Mouse (Mus musculus) MEL (cell line): ENCODE measurements around the gene Cdpf1. TPM values are rescaled to one million over a fixed set of nuclear protein-coding genes. Genes with fewer than 3 reads are reported as not detected.

Experiments
- DNase-seq: peaks from one replicate; pipeline ENCODE4 v3.0.0; 2011; ENCODE audit warnings: low read depth, low spot score
- H3K27ac ChIP-seq: 2 replicates; pipeline ENCODE4 v1.5.1; 2012; ENCODE audit warnings: low read depth, mild to moderate bottlenecking, control low read depth, low read length, moderate library complexity; ENCODE audit not compliant: control insufficient read depth
- H3K27me3 ChIP-seq, 2 experiments: fragments of 150-350 bp in 1 of 2; sonication (generic) in 1 of 2; 2 replicates each; pipeline ENCODE4 v1.6.1; 2012; ENCODE audit warnings: low read length in 2 of 2, mild to moderate bottlenecking in 2 of 2, improper control_type of control experiment in 1 of 2, moderate library complexity in 1 of 2; ENCODE audit not compliant: insufficient read depth in 2 of 2, control insufficient read depth in 1 of 2
- H3K36me3 ChIP-seq, 2 experiments: 2 replicates each; pipeline ENCODE4 v1.6.1; 2012 to 2014; ENCODE audit warnings: low read length in 2 of 2, improper control_type of control experiment in 1 of 2, inconsistent platforms in 1 of 2, mild to moderate bottlenecking in 1 of 2; ENCODE audit not compliant: insufficient read depth in 2 of 2, control insufficient read depth in 1 of 2
- H3K4me1 ChIP-seq, 2 experiments: fragments of 150-350 bp in 1 of 2; sonication (generic) in 1 of 2; 2 replicates each; pipeline ENCODE4 v1.6.1; 2012; ENCODE audit warnings: low read length in 2 of 2, improper control_type of control experiment in 1 of 2, mild to moderate bottlenecking in 1 of 2; ENCODE audit not compliant: insufficient read depth in 2 of 2, control insufficient read depth in 1 of 2
- H3K4me3 ChIP-seq, 2 experiments: fragments of 150-350 bp in 1 of 2; sonication (generic) in 1 of 2; 2 replicates each; pipeline ENCODE4 v1.5.1; 2012; ENCODE audit warnings: low read depth in 2 of 2, low read length in 2 of 2, mild to moderate bottlenecking in 2 of 2, moderate library complexity in 2 of 2, control low read depth in 1 of 2, improper control_type of control experiment in 1 of 2; ENCODE audit not compliant: control insufficient read depth in 1 of 2, insufficient read depth in 1 of 2
- H3K79me2 ChIP-seq: 2 replicates; pipeline ENCODE4 v1.6.1; 2012; ENCODE audit warnings: mild to moderate bottlenecking, low read length, moderate library complexity; ENCODE audit not compliant: control insufficient read depth, poor library complexity, insufficient read depth
- H3K9ac ChIP-seq: 2 replicates; pipeline ENCODE4 v1.6.1; 2012; ENCODE audit warnings: low read depth, mild to moderate bottlenecking, control low read depth, low read length, moderate library complexity; ENCODE audit not compliant: control insufficient read depth, poor library complexity, severe bottlenecking
- H3K9me3 ChIP-seq: fragments of 150-350 bp; sonication (generic); replicated peaks from 2 replicates; pipeline ENCODE4 v1.6.1; 2012; ENCODE audit warnings: mild to moderate bottlenecking, low read length, improper control_type of control experiment, moderate library complexity; ENCODE audit not compliant: insufficient read depth
- BHLHE40 ChIP-seq: IDR thresholded peaks from 2 replicates; pipeline ENCODE4 v1.6.1; 2012; ENCODE audit warnings: low read depth, mild to moderate bottlenecking, inconsistent platforms, low read length, improper control_type of control experiment, borderline replicate concordance
- CTCF ChIP-seq, 3 experiments: IDR thresholded peaks in 2 of 3; conservative IDR thresholded peaks in 1 of 3; 2 replicates each; pipeline ENCODE4 v1.5.1; 2011 to 2012; ENCODE audit warnings: low read length in 3 of 3, low read depth in 2 of 3, mild to moderate bottlenecking in 2 of 3, improper control_type of control experiment in 1 of 3, inconsistent platforms in 1 of 3, mixed read lengths in 1 of 3, moderate library complexity in 1 of 3; ENCODE audit not compliant: control insufficient read depth in 1 of 3, insufficient read depth in 1 of 3, poor library complexity in 1 of 3, severe bottlenecking in 1 of 3
- E2F4 ChIP-seq: IDR thresholded peaks from 2 replicates; pipeline ENCODE4 v1.6.1; 2011; ENCODE audit warnings: low read depth, low read length, improper control_type of control experiment, borderline replicate concordance
- ETS1 ChIP-seq: IDR thresholded peaks from 2 replicates; pipeline ENCODE4 v1.6.1; 2012; ENCODE audit warnings: low read depth, mild to moderate bottlenecking, inconsistent platforms, low read length, improper control_type of control experiment, moderate library complexity
- GABPA ChIP-seq: IDR thresholded peaks from 2 replicates; pipeline ENCODE4 v1.6.1; 2012; ENCODE audit warnings: low read depth, mild to moderate bottlenecking, inconsistent platforms, low read length, improper control_type of control experiment, moderate library complexity
- GATA1 ChIP-seq: IDR thresholded peaks from 2 replicates; pipeline ENCODE4 v1.6.1; 2011; ENCODE audit warnings: low read depth, low read length, improper control_type of control experiment
- HCFC1 ChIP-seq: IDR thresholded peaks from 2 replicates; pipeline ENCODE4 v1.6.1; 2012; ENCODE audit warnings: low read depth, mild to moderate bottlenecking, inconsistent platforms, low read length, improper control_type of control experiment, moderate library complexity
- KAT2A ChIP-seq: conservative IDR thresholded peaks from 2 replicates; pipeline ENCODE4 v1.6.1; 2012; ENCODE audit warnings: low read depth, low read length, improper control_type of control experiment, inconsistent platforms
- MAZ ChIP-seq: IDR thresholded peaks from 2 replicates; pipeline ENCODE4 v1.6.1; 2012; ENCODE audit warnings: low read depth, mild to moderate bottlenecking, inconsistent platforms, low read length, improper control_type of control experiment
- MEF2A ChIP-seq: IDR thresholded peaks from 2 replicates; pipeline ENCODE4 v1.6.1; 2014; ENCODE audit warnings: low read depth, mild to moderate bottlenecking, inconsistent platforms, low read length, improper control_type of control experiment; ENCODE audit not compliant: poor library complexity, insufficient replicate concordance, severe bottlenecking; ENCODE audit errors: extremely low read depth
- MXI1 ChIP-seq: IDR thresholded peaks from 2 replicates; pipeline ENCODE4 v1.6.1; 2011; ENCODE audit warnings: mild to moderate bottlenecking, low read depth, low read length, improper control_type of control experiment
- MYC ChIP-seq: IDR thresholded peaks from 2 replicates; pipeline ENCODE4 v1.6.1; 2011; ENCODE audit warnings: low read depth, mild to moderate bottlenecking, low read length, improper control_type of control experiment, moderate library complexity
- NELFE ChIP-seq: IDR thresholded peaks from 2 replicates; pipeline ENCODE4 v1.6.1; 2011; ENCODE audit warnings: low read depth, low read length, improper control_type of control experiment
- NRF1 ChIP-seq: IDR thresholded peaks from 2 replicates; pipeline ENCODE4 v1.6.1; 2014; ENCODE audit warnings: low read depth, mild to moderate bottlenecking, inconsistent platforms, low read length, improper control_type of control experiment, moderate library complexity; ENCODE audit not compliant: poor library complexity, insufficient read depth, severe bottlenecking
- POLR2A ChIP-seq, 2 experiments: IDR thresholded peaks; 2 replicates each; pipeline ENCODE4 v1.6.1; 2011 to 2012; ENCODE audit warnings: low read length in 2 of 2, mild to moderate bottlenecking in 2 of 2, control low read depth in 1 of 2, improper control_type of control experiment in 1 of 2, low read depth in 1 of 2, moderate library complexity in 1 of 2; ENCODE audit not compliant: control insufficient read depth in 1 of 2, insufficient read depth in 1 of 2, poor library complexity in 1 of 2
- RAD21 ChIP-seq: IDR thresholded peaks from 2 replicates; pipeline ENCODE4 v1.6.1; 2011; ENCODE audit warnings: mild to moderate bottlenecking, low read depth, low read length, improper control_type of control experiment
- RCOR1 ChIP-seq: IDR thresholded peaks from 2 replicates; pipeline ENCODE4 v1.6.1; 2012; ENCODE audit warnings: low read depth, mild to moderate bottlenecking, inconsistent platforms, low read length, improper control_type of control experiment
- SIN3A ChIP-seq: IDR thresholded peaks from 2 replicates; pipeline ENCODE4 v1.6.1; 2012; ENCODE audit warnings: low read length, improper control_type of control experiment, inconsistent platforms
- TAL1 ChIP-seq: IDR thresholded peaks from 2 replicates; pipeline ENCODE4 v1.6.1; 2012; ENCODE audit warnings: mild to moderate bottlenecking, inconsistent platforms, low read length, moderate library complexity, mixed read lengths
- TBP ChIP-seq: IDR thresholded peaks from 2 replicates; pipeline ENCODE4 v1.8.0; 2011; ENCODE audit warnings: low read depth, low read length, improper control_type of control experiment
- USF1 ChIP-seq: IDR thresholded peaks from 2 replicates; pipeline ENCODE4 v1.6.1; 2014; ENCODE audit warnings: low read depth, mild to moderate bottlenecking, inconsistent platforms, low read length, improper control_type of control experiment, moderate library complexity
- ZC3H11A ChIP-seq: IDR thresholded peaks from 2 replicates; pipeline ENCODE4 v1.6.1; 2012; ENCODE audit warnings: low read depth, mild to moderate bottlenecking, inconsistent platforms, low read length, improper control_type of control experiment
- ZNF384 ChIP-seq: IDR thresholded peaks from 2 replicates; pipeline ENCODE4 v1.6.1; 2012; ENCODE audit warnings: low read depth, mild to moderate bottlenecking, inconsistent platforms, low read length, improper control_type of control experiment
- polyA plus RNA-seq, 2 experiments: library from polyadenylated mRNA; stranded (reverse) in 1 of 2; unstranded in 1 of 2; fragments of >175 nt in 1 of 2; fragments of >200 nt in 1 of 2; gene quantifications; 2 replicates each; pipeline versions ENCODE4 v1.2.1 to v1.2.4; 2012; ENCODE audit warnings: low replicate concordance in 2 of 2, low read depth in 1 of 2; ENCODE audit not compliant: insufficient read length in 2 of 2, insufficient read depth in 1 of 2, missing spikeins in 1 of 2
- total RNA-seq: library from RNA; depleted of rRNA; stranded (reverse); fragments of 300-350 nt; gene quantifications from 2 replicates; pipeline ENCODE4 v1.2.3, GENCODE M21; 2012

The Cdpf1 gene
- total and polyA plus RNA-seq, 3 experiments = 30.5 to 44.0 TPM; not detected in 1

- Histone ChIP-seq H3K27me3 (no peaks in the 10 kb centered on the region), H3K9me3 (no peaks in the 10 kb centered on the region), H3K9ac (no peak overlapping the region), H3K4me1 (peaks cover 6 to 16% of the 10 kb centered on the region in 2 experiments), H3K79me2 (peaks cover 2% of the 10 kb centered on the region; the same call in 1 of the 2 replicates), H3K4me3 (no peak overlapping the region)
- TF ChIP-seq CTCF (IDR thresholded peaks at IDR 0.05 in 2 of 3, conservative IDR thresholded peaks at IDR 0.05 in 1 of 3; ENCODE audit: control insufficient read depth in 1 of 3, insufficient read depth in 1 of 3, low read depth in 2 of 3, low read length in 3 of 3, poor library complexity in 1 of 3, severe bottlenecking in 1 of 3) (no peak), ZC3H11A (no peak), SIN3A (no peak), GATA1 (no peak)
- TF ChIP-seq, all 39 proteins: peak for 0
- H3K36me3 ChIP-seq = peaks cover 0 to 11% of the 10 kb centered on the region in 2 experiments; a peak in 2 of 4 replicates
- no peak overlapping the region for H3K27ac ChIP-seq
- DNase-seq = no peak
These were observed 3.1 kb downstream of the Cdpf1 start for GRCm38 (mm10) chr15:85808434-85808833.

GRCm38 (mm10) chr15:85808031-85808430, 3.5 kb downstream of the Cdpf1 start:
- H3K9me3 ChIP-seq = no peaks in the 10 kb centered on the region
- peaks cover 5 to 12% of the 10 kb centered on the region in 2 experiments for H3K4me1 ChIP-seq

GRCm38 (mm10) chr15:85807404-85807803, 4.1 kb downstream of the Cdpf1 start:
- no peak for DNase-seq
- no peak for TF ChIP-seq MXI1
- TF ChIP-seq RCOR1 = no peak
- no peak for TF ChIP-seq HCFC1
- TF ChIP-seq ETS1 = no peak
- no peak for TF ChIP-seq MAZ
- TF ChIP-seq NELFE = no peak
- TF ChIP-seq POLR2A (IDR thresholded peaks at IDR 0.05; ENCODE audit: control insufficient read depth in 1 of 2, insufficient read depth in 1 of 2, low read depth in 1 of 2, low read length in 2 of 2, poor library complexity in 1 of 2) = no peak
- no peak for TF ChIP-seq USF1
- TF ChIP-seq TAL1 = no peak
- no peak for TF ChIP-seq TBP
- TF ChIP-seq KAT2A = no peak
- no peak for TF ChIP-seq MEF2A
- TF ChIP-seq, all 39 proteins: peak for 0
- H3K9me3 ChIP-seq = no peaks in the 10 kb centered on the region
- peaks cover under 1 to 12% of the 10 kb centered on the region in 2 experiments for H3K4me1 ChIP-seq
- H3K27me3 ChIP-seq = no peaks in the 10 kb centered on the region
- no peak overlapping the region for H3K9ac ChIP-seq
- peaks cover 0 to 8% of the 10 kb centered on the region in 2 experiments; a peak in 2 of 4 replicates for H3K36me3 ChIP-seq
- peaks cover 2% of the 10 kb centered on the region; the same call in 1 of the 2 replicates for H3K79me2 ChIP-seq
- no peak overlapping the region for H3K4me3 ChIP-seq
- no peak overlapping the region for H3K27ac ChIP-seq

More at GRCm38 (mm10) chr15:85808031-85808430, 3.5 kb downstream of the Cdpf1 start:
- TF ChIP-seq ETS1 (no peak), NRF1 (no peak), RAD21 (no peak), BHLHE40 (no peak), ZNF384 (no peak), POLR2A (IDR thresholded peaks at IDR 0.05; ENCODE audit: control insufficient read depth in 1 of 2, insufficient read depth in 1 of 2, low read depth in 1 of 2, low read length in 2 of 2, poor library complexity in 1 of 2) (no peak), E2F4 (no peak), GABPA (no peak), MYC (no peak), ZC3H11A (no peak)
- Histone ChIP-seq H3K4me3 (no peak overlapping the region), H3K36me3 (peaks cover 0 to 8% of the 10 kb centered on the region in 2 experiments; a peak in 2 of 4 replicates), H3K9ac (no peak overlapping the region), H3K27me3 (no peaks in the 10 kb centered on the region), H3K79me2 (peaks cover 2% of the 10 kb centered on the region; the same call in 1 of the 2 replicates), H3K27ac (no peak overlapping the region)
- DNase-seq = no peak
